Mouse (Mus musculus): Measurements from ENCODE around the gene Zbtb18.
A peak's percentile ranks its signal among the peaks of the same experiment; 100 is the strongest.
"Not testable (repeated sequence)": the region's sequence is repeated elsewhere in the genome, so short reads cannot be mapped to it uniquely, and the experiment has no call there.

Zbtb18 gene

DNA sequence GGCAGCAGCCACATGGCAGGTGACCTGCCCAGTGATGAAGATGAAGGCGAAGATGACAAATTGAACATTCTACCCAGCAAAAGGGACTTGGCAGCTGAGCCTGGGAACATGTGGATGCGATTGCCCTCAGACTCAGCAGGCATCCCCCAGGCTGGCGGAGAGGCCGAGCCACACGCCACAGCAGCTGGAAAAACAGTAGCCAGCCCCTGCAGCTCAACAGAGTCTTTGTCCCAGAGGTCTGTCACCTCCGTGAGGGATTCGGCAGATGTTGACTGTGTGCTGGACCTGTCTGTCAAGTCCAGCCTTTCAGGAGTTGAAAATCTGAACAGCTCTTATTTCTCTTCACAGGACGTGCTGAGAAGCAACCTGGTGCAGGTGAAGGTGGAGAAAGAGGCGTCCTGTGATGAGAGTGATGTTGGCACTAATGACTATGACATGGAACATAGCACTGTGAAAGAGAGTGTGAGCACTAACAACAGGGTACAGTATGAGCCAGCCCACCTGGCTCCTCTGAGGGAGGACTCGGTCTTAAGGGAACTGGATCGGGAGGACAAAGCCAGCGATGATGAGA, 5.5 kb downstream of the Zbtb18 start:
- no peak for DNase-seq

DNA sequence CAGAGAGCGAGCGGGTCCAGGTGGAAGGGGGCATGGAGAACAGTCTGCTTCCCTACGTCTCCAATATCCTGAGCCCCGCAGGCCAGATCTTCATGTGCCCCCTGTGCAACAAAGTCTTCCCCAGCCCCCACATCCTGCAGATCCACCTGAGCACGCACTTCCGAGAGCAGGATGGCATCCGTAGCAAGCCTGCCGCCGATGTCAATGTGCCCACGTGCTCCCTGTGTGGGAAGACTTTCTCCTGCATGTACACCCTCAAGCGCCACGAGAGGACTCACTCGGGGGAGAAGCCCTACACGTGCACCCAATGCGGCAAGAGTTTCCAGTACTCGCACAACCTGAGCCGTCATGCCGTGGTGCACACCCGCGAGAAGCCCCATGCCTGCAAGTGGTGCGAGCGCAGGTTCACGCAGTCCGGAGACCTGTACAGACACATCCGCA, 6.0 kb downstream of the Zbtb18 start:
- no peak for DNase-seq

DNA sequence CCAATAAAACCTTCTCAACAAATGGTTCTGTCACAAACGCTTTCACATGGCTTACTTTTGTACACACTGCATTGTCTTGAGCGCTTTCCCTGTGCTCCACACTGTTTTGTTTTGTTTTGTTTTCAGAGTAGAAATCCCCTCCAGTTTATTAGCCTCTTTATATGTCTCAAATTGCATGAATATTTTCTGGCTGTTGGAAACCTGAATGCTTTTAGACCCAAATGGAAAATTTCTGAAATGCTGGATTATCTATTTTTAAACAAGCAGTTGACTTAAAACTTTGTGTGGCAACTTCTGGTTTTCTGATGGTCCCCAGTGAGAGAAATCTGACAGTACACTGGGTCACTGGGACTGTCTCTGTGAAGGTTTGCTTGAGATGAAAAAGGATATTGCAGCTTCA, 6.8 kb downstream of the Zbtb18 start:
- DNase-seq, result no peak

DNA sequence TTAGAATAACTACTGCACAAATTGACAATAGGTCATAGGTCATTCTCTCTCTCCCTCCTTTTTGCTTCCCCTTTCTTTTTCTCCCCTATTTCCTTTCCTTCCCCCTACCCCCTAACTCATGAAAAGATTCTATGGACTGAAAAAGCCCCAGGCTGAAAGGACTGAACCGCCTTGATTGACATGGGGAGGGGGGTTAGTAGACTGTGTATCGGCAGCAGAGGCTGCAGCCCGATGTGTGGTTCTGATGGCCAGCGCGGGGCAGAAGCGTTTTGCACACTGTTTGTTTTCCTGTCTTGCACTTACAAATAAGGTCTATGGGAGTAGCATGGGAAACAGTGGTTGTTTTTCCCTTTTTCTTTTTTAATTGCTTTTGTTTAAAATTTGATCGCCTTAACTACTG, 7.7 kb downstream of the Zbtb18 start:
- DNase-seq, result not testable (repeated sequence)

- no peak for DNase-seq
These were observed 8.9 kb downstream of the Zbtb18 start for GRCm38 (mm10) chr1:177451041-177451440.

- no peak for DNase-seq
These were observed 9.9 kb downstream of the Zbtb18 start for GRCm38 (mm10) chr1:177451991-177452431.

DNA sequence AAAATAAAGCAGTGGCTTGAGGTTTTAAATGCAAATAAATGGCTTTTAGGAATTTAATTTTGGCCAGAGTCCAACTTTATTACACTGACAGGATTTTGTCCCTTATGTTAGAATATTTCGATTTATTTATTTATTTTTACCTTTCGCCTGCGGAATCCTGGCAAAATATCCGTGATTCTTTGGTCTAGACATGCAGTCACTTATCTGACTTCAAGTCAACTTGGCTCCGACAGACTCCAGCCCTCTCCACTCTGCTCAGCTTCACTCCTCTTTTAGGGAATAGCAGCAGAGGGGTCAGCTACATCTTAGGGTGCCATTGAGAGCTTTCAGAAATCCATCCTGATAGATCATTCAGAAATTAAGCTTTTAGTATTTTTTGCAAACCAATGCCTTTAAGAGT, 10.8 kb downstream of the Zbtb18 start:
- DNase-seq, result no peak

DNA sequence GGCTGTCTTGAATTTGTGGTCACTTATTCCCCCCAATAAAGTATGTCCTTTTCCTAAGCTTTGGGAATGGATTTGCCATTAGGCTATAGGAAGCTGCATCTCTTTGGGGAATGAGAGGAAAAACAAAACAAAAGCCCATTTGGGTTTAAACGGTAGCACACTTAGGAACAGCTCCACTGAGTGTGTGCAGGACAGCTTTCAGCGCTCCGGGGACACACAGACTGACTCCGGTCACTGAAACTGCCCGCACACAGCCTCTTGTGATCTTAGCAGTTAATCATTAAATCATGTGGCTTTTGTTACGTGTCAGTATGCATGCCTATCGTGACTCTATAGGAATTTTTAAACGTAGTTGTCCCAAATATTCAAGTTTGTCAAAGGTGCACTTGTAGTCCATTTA, 11.7 kb downstream of the Zbtb18 start:
- peak; percentile 50 for DNase-seq

- DNase-seq, result no peak
These were observed 12.3 kb downstream of the Zbtb18 start for GRCm38 (mm10) chr1:177454492-177454891.

GRCm38 (mm10) chr1:177455466-177455865, 13.3 kb downstream of the Zbtb18 start:
- DNase-seq, result no peak

GRCm38 (mm10) chr1:177456208-177456607, 14.1 kb downstream of the Zbtb18 start:
- no peak for DNase-seq

- no peak for DNase-seq
These were observed 14.6 kb downstream of the Zbtb18 start for GRCm38 (mm10) chr1:177456772-177457171.

DNA sequence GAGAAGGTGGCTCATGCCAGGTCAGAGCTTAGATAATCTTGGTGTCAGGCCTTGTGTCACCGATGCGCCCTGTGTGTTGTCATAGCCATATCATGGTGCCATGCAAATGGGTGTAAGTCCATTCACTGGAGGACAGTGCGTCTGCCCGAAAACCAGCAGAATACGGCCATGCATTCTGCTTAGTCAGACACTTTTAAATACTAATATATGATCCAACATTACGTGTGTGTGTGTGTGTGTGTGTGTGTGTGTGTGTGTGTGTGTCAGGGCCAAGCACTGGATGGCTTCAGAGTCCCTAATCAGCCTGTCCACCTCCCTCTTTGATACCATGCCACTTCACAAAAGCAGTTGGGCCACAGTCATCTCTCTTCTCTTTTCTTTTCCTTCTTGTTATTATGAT, 15.8 kb downstream of the Zbtb18 start:
- DNase-seq, result no peak

DNA sequence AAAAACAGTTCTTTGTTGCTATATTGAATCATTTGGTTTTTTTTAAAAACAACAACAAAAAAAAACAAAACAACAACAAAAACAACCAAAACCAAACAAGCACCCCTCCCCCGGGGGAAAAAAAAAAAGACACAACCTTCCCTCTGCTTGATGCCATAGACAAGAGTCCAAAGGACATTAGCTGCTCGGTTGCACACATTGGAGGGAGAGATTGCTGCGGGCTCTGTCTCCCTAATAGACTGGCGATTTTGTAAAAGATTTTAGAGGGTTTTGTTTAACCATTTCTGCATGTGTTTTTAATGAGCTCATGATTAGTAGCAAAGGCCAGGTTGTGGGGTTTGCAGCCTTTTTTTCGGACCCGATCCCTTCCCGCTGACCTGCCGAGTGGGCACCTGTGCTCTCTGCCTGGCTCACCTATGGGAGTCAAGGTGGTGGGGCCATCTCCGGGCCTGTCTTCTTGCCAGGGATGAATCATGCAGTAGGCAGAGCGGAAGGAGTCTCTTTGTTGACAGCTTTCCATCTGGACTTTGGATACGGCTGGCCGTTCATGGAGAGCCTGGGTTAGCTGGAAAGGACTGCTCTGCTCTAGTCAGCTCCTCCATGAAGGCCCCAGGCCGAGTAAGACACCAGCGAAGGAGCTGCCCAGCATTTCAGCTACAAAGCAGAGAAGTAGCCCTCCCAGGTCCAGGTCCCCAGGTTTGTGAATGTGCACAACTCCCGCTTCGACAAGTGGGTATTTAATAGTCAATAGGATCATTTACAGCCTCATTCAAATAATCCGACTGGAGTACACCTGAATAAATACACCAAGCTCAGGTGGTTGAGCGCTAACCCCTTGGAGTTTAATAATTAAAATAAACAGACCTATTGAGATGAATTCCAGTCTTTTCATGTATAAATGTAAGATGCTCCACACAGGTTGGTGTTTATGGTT, 16.6 kb downstream of the Zbtb18 start:
- DNase-seq, result peak; percentile 86

DNA sequence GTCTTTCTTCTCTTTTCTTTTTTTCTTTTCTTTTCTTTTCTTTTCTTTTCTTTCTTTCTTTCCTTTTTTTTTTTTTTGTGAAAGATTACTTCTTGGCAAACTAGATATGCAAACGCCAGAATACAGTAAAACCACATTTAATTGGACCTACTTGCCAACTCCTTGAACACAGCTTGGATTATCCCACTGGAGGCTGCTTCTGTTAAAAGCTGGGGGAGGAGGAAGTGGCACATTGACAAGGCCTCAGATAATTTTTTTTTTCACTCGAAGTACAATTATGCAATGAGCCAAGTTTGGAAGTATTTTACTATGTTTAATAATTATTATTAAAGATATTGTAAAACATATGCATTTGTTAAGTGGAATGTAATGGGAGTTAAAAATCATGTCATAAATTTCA, 17.4 kb downstream of the Zbtb18 start:
- no peak for DNase-seq

- no peak for DNase-seq
These were observed 25.0 kb downstream of the Zbtb18 start for GRCm38 (mm10) chr1:177467150-177467549.

- no peak for DNase-seq
These were observed 26.3 kb downstream of the Zbtb18 start for GRCm38 (mm10) chr1:177468436-177468835.

- no peak for DNase-seq
These were observed 27.9 kb downstream of the Zbtb18 start for GRCm38 (mm10) chr1:177470091-177470490.

DNA sequence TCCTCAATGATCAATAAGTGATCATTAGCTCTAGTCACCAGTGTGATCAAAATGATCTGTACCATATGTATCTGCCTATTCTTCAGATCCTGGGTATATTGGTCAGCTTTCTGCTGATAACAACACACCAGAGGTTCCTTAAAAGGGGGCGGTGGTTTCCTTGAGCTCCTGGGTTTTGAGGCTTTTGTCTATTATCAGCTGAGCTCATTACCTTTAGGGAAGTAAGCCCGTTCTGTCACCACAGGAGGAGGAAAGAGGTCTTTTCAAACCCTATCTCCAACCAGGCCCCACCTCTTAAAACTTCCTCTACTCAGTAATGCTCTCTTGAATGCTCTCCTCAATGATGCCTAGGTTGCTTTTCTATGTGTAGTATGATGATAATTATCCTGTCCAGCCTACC, 28.8 kb downstream of the Zbtb18 start:
- no peak for DNase-seq

DNA sequence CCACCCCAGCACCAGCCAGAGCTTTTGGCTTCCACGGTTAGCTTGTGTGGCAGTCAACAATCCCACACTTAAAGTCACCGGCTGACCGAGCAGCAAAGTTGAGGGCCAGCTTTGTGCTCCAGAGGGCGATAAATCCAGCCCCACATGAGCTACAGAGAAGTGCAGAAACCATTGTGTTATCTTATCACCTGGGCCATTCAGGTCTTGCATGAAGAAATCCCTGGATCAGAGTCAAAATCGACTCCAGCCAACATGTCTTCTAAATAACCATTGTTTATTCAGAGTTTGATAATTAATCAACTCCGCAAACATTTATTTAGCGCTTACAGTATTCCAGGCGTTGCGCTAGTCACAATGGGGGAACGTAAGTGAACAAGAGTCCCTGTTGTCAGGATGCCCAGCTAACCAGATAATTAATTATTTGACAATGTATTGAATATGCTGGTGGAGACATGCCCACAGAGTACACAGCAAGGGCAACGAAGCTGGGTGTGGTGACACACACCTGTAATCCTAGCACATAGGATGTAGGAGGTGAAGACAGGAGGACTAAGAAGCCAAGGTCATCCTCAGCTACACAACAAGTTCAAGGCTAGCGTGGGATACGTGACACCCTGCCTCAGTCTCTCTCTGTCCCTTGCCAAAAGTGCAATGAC, 33.5 kb downstream of the Zbtb18 start:
- no peak for DNase-seq

- no peak for DNase-seq
These were observed 36.4 kb downstream of the Zbtb18 start for GRCm38 (mm10) chr1:177478578-177478977.

GRCm38 (mm10) chr1:177479356-177480004, 37.3 kb downstream of the Zbtb18 start:
- DNase-seq, result no peak

- DNase-seq, result no peak
These were observed 41.5 kb downstream of the Zbtb18 start for GRCm38 (mm10) chr1:177483612-177484011.

All from kidney, adult 11 months (tissue).